Mouse (Mus musculus) bone marrow, adult 2 months (tissue): ENCODE measurements around the gene Cops4.

Experiments used
- CTCF ChIP-seq: fragments of 200-500 bp; IDR thresholded peaks from 2 replicates; pipeline ENCODE4 v1.5.1; 2011; ENCODE audit warnings: low read length, control low read depth; ENCODE audit not compliant: control insufficient read depth, insufficient read depth
- POLR2A ChIP-seq: fragments of 200-500 bp; IDR thresholded peaks from 2 replicates; pipeline ENCODE4 v1.6.1; 2011; ENCODE audit warnings: low read depth, mild to moderate bottlenecking, control low read depth, low read length, borderline replicate concordance; ENCODE audit not compliant: control insufficient read depth

DNA sequence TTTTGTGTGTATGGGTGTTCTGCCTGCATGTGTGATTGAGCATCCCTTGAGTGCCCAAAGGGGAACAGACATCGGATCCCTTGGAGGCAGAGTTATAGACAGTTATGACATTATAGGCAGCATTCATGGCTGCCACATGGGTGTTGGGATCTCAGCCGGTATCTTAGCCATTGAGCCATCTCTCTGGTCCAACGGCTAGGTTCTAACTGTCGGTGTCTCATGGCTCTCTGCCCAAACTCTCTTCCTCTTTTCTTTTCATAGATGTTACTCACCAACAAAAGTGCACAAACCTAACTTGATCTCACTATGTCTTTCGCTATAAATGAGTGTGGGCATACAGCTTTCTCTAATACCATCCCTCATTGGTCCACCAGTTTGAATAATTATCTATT is 64.3 kb downstream of the Cops4 start:
- no peak for TF ChIP-seq POLR2A
- no peak for TF ChIP-seq CTCF
